Mouse (Mus musculus) CH12.LX (cell line): ENCODE data around the gene C8b. TPM values are rescaled to one million over a fixed set of nuclear protein-coding genes. Genes with fewer than 3 reads are reported as not detected.

Experiments used
- DNase-seq: peaks from one replicate; pipeline ENCODE4 v3.0.0-alpha.2; 2013; ENCODE audit errors: extremely low read depth
- H3K27ac ChIP-seq: 2 replicates; pipeline ENCODE4 v1.5.1; 2012; ENCODE audit warnings: low read depth, mild to moderate bottlenecking, control low read depth, moderate library complexity; ENCODE audit not compliant: insufficient read depth
- H3K27me3 ChIP-seq: replicated peaks from 2 replicates; pipeline ENCODE3; 2012; ENCODE audit warnings: inconsistent platforms
- H3K36me3 ChIP-seq, 2 experiments: replicated peaks in 1 of 2; 2 replicates each; pipeline versions ENCODE3 to v1.6.1; 2012; ENCODE audit warnings: inconsistent platforms in 1 of 2, low read length in 1 of 2, mild to moderate bottlenecking in 1 of 2, mixed read lengths in 1 of 2, moderate library complexity in 1 of 2; ENCODE audit not compliant: control insufficient read depth in 1 of 2, insufficient read depth in 1 of 2
- H3K4me1 ChIP-seq, 2 experiments: 2 replicates each; pipeline ENCODE4 v1.6.1; 2012; ENCODE audit warnings: inconsistent platforms in 1 of 2, moderate library complexity in 1 of 2; ENCODE audit not compliant: insufficient read depth in 2 of 2, control insufficient read depth in 1 of 2
- H3K4me2 ChIP-seq: 2 replicates; pipeline ENCODE4 v1.6.1; 2012; ENCODE audit warnings: low read depth, mild to moderate bottlenecking, control low read depth; ENCODE audit not compliant: poor library complexity, insufficient read depth, severe bottlenecking
- H3K4me3 ChIP-seq, 3 experiments: fragments of 150-350 bp in 1 of 3; sonication (generic) in 1 of 3; replicated peaks in 1 of 3; 2 replicates each; pipeline versions ENCODE3 to v1.5.1; 2011 to 2012; ENCODE audit warnings: low read depth in 2 of 3, low read length in 2 of 3, mild to moderate bottlenecking in 2 of 3, moderate library complexity in 2 of 3, control low read depth in 1 of 3, improper control_type of control experiment in 1 of 3, inconsistent platforms in 1 of 3, mixed read lengths in 1 of 3; ENCODE audit not compliant: poor library complexity in 1 of 3
- H3K79me2 ChIP-seq: replicated peaks from 2 replicates; pipeline ENCODE4 v1.6.1; 2012; ENCODE audit warnings: mild to moderate bottlenecking, moderate library complexity; ENCODE audit not compliant: control insufficient read depth, poor library complexity, insufficient read depth, severe bottlenecking; ENCODE audit errors: extremely low read depth
- H3K9ac ChIP-seq: 2 replicates; pipeline ENCODE4 v1.6.1; 2012; ENCODE audit warnings: low read depth, mild to moderate bottlenecking, control low read depth, moderate library complexity; ENCODE audit not compliant: insufficient read depth
- H3K9me3 ChIP-seq: replicated peaks from 2 replicates; pipeline ENCODE3; 2012; ENCODE audit warnings: low read length, inconsistent platforms, mixed read lengths
- CHD1 ChIP-seq: IDR thresholded peaks from 2 replicates; pipeline ENCODE4 v1.6.1; 2012; ENCODE audit warnings: low read depth, low read length, improper control_type of control experiment, inconsistent platforms
- ELF1 ChIP-seq: IDR thresholded peaks from 2 replicates; pipeline ENCODE4 v1.6.1; 2014; ENCODE audit warnings: low read depth, mild to moderate bottlenecking, inconsistent platforms, low read length, improper control_type of control experiment
- GABPA ChIP-seq: IDR thresholded peaks from 2 replicates; pipeline ENCODE4 v1.6.1; 2012; ENCODE audit warnings: low read depth, low read length, improper control_type of control experiment, inconsistent platforms; ENCODE audit not compliant: insufficient replicate concordance
- IRF4 ChIP-seq: IDR thresholded peaks from 2 replicates; pipeline ENCODE4 v1.6.1; 2014; ENCODE audit warnings: low read depth, mild to moderate bottlenecking, inconsistent platforms, low read length, improper control_type of control experiment
- JUN ChIP-seq: IDR thresholded peaks from 2 replicates; pipeline ENCODE4 v1.6.1; 2011; ENCODE audit warnings: low read depth, mild to moderate bottlenecking, low read length, improper control_type of control experiment, moderate library complexity; ENCODE audit not compliant: insufficient read depth
- KAT2A ChIP-seq: IDR thresholded peaks from 2 replicates; pipeline ENCODE4 v1.6.1; 2012; ENCODE audit warnings: low read length, improper control_type of control experiment, inconsistent platforms; ENCODE audit not compliant: insufficient replicate concordance
- MAFK ChIP-seq: IDR thresholded peaks from 2 replicates; pipeline ENCODE4 v1.6.1; 2011; ENCODE audit warnings: low read length, improper control_type of control experiment; ENCODE audit not compliant: insufficient replicate concordance
- MXI1 ChIP-seq: IDR thresholded peaks from 2 replicates; pipeline ENCODE4 v1.6.1; 2011; ENCODE audit warnings: mild to moderate bottlenecking, low read depth, low read length, improper control_type of control experiment
- MYC ChIP-seq: IDR thresholded peaks from 2 replicates; pipeline ENCODE4 v1.6.1; 2011; ENCODE audit warnings: low read depth, mild to moderate bottlenecking, improper control_type of control experiment, low read length
- NRF1 ChIP-seq: IDR thresholded peaks from 2 replicates; pipeline ENCODE4 v1.6.1; 2014; ENCODE audit warnings: low read depth, mild to moderate bottlenecking, inconsistent platforms, low read length, improper control_type of control experiment, moderate library complexity
- PAX5 ChIP-seq: IDR thresholded peaks from 2 replicates; pipeline ENCODE4 v1.6.1; 2012; ENCODE audit warnings: low read length, inconsistent platforms, mixed read lengths
- POLR2AphosphoS2 ChIP-seq: IDR thresholded peaks from 2 replicates; pipeline ENCODE4 v1.6.1; 2011; ENCODE audit warnings: low read depth, low read length, improper control_type of control experiment
- RAD21 ChIP-seq: IDR thresholded peaks from 2 replicates; pipeline ENCODE4 v1.6.1; 2011; ENCODE audit warnings: low read depth, mild to moderate bottlenecking, low read length, improper control_type of control experiment, moderate library complexity
- RCOR1 ChIP-seq: conservative IDR thresholded peaks from 2 replicates; pipeline ENCODE4 v1.6.1; 2012; ENCODE audit warnings: low read depth, mild to moderate bottlenecking, inconsistent platforms, low read length, improper control_type of control experiment
- SIN3A ChIP-seq: IDR thresholded peaks from 2 replicates; pipeline ENCODE4 v1.6.1; 2012; ENCODE audit warnings: low read length, improper control_type of control experiment, inconsistent platforms
- SMC3 ChIP-seq: IDR thresholded peaks from 2 replicates; pipeline ENCODE4 v1.6.1; 2011; ENCODE audit warnings: low read depth, low read length, improper control_type of control experiment
- TCF12 ChIP-seq: IDR thresholded peaks from 2 replicates; pipeline ENCODE4 v1.6.1; 2014; ENCODE audit warnings: low read depth, mild to moderate bottlenecking, inconsistent platforms, low read length, improper control_type of control experiment
- UBTF ChIP-seq: IDR thresholded peaks from 2 replicates; pipeline ENCODE4 v1.6.1; 2012; ENCODE audit warnings: low read depth, mild to moderate bottlenecking, inconsistent platforms, low read length, improper control_type of control experiment, moderate library complexity
- USF1 ChIP-seq: IDR thresholded peaks from 2 replicates; pipeline ENCODE4 v1.6.1; 2014; ENCODE audit warnings: low read depth, mild to moderate bottlenecking, inconsistent platforms, low read length, improper control_type of control experiment
- ZMIZ1 ChIP-seq: IDR thresholded peaks from 2 replicates; pipeline ENCODE4 v1.6.1; 2012; ENCODE audit warnings: low read depth, mild to moderate bottlenecking, inconsistent platforms, low read length, improper control_type of control experiment
- dilution Hi-C: fragments of 300-500 bp; cut with MboI; formaldehyde crosslinking; loops from 2 replicates; pipeline ENCODE4 v1.14.3; 2020; ENCODE audit warnings: low sequenced_read_pairs; ENCODE audit not compliant: extremely low pct_unique_long_range_greater_than_20kb, extremely low pct_ligation_motif_present
- in situ Hi-C: fragments of 300-500 bp; cut with MboI; formaldehyde crosslinking; loops from 3 replicates; pipeline ENCODE4 v1.14.3; 2019; ENCODE audit warnings: low sequenced_read_pairs, low pct_ligation_motif_present, low pct_unique_long_range_greater_than_20kb, mixed read lengths
- polyA plus RNA-seq: library from polyadenylated mRNA; unstranded; fragments of >175 nt; gene quantifications from 2 replicates; pipeline ENCODE4 v1.2.1, GENCODE M21; 2012; ENCODE audit warnings: low read depth; ENCODE audit not compliant: insufficient read length
- total RNA-seq, 2 experiments: library from RNA; depleted of rRNA; stranded (reverse); fragments of 300-350 nt in 1 of 2; fragments of >200 nt in 1 of 2; gene quantifications; 2 replicates each; pipeline ENCODE4 v1.2.3; 2012 to 2014

Gene C8b
- total and polyA plus RNA-seq, 3 experiments, result 0.13 to 0.23 TPM; not detected in 1

GRCm38 (mm10) chr4:104769602-104770001 lies 3.5 kb downstream of the C8b start:
- Histone ChIP-seq H3K79me2 (no peaks in the 10 kb centered on the region), H3K27ac (no peak overlapping the region), H3K9ac (no peak overlapping the region), H3K27me3 (no peaks in the 10 kb centered on the region), H3K36me3 (no peaks in the 10 kb centered on the region), H3K4me2 (no peak overlapping the region), H3K4me1 (no peaks in the 10 kb centered on the region), H3K9me3 (peaks cover 44% of the 10 kb centered on the region), H3K4me3 (no peak overlapping the region)
- no peak for DNase-seq
- in situ Hi-C loops (no loop called here), dilution Hi-C loops (no loop called here)
- TF ChIP-seq USF1 (no peak), RCOR1 (no peak), POLR2AphosphoS2 (no peak), CHD1 (no peak)

- H3K27me3 ChIP-seq, result no peaks in the 10 kb centered on the region
- no peak overlapping the region for H3K27ac ChIP-seq
- H3K79me2 ChIP-seq, result no peaks in the 10 kb centered on the region
- H3K4me2 ChIP-seq, result no peak overlapping the region
- no peak for DNase-seq
- no peak for TF ChIP-seq SMC3
- TF ChIP-seq UBTF, result no peak
- no peak for TF ChIP-seq NRF1
- TF ChIP-seq RCOR1, result no peak
- no peak for TF ChIP-seq ELF1
- TF ChIP-seq MXI1, result no peak
- TF ChIP-seq GABPA, result no peak
- no peak for TF ChIP-seq IRF4
- TF ChIP-seq JUN, result no peak
- dilution Hi-C loops (no loop called here), in situ Hi-C loops (no loop called here)
- H3K36me3 ChIP-seq, result no peaks in the 10 kb centered on the region
- H3K4me3 ChIP-seq, result no peak overlapping the region
- no peak overlapping the region for H3K9ac ChIP-seq
- no peaks in the 10 kb centered on the region for H3K4me1 ChIP-seq
- H3K9me3 ChIP-seq, result peaks cover 42% of the 10 kb centered on the region
Measured at GRCm38 (mm10) chr4:104770331-104770730, 4.2 kb downstream of the C8b start.

- H3K27me3 ChIP-seq, result no peaks in the 10 kb centered on the region
- H3K9me3 ChIP-seq, result peaks cover 27% of the 10 kb centered on the region
- no peak for DNase-seq
- no peak overlapping the region for H3K4me2 ChIP-seq
- no peak overlapping the region for H3K4me3 ChIP-seq
- no peak overlapping the region for H3K9ac ChIP-seq
- H3K4me1 ChIP-seq, result no peaks in the 10 kb centered on the region
- no peak overlapping the region for H3K27ac ChIP-seq
- H3K36me3 ChIP-seq, result no peaks in the 10 kb centered on the region
- in situ Hi-C loops (no loop called here), dilution Hi-C loops (no loop called here)
- H3K79me2 ChIP-seq, result no peaks in the 10 kb centered on the region
- no peak for TF ChIP-seq SIN3A
- no peak for TF ChIP-seq MYC
- no peak for TF ChIP-seq ZMIZ1
- TF ChIP-seq TCF12, result no peak
- no peak for TF ChIP-seq MAFK
- no peak for TF ChIP-seq POLR2AphosphoS2
- no peak for TF ChIP-seq KAT2A
- TF ChIP-seq RAD21, result no peak
- no peak for TF ChIP-seq PAX5
- no peak for TF ChIP-seq RCOR1
Measured at GRCm38 (mm10) chr4:104775601-104776000, 9.5 kb downstream of the C8b start.
